Mouse (Mus musculus) C2C12 (cell line): ENCODE measurements at regions not wholly inside any gene's neighbourhood (a gene's known extent, or its start where the extent isn't known, plus 50 kb on each side); places are given as distances from the start of the nearest gene placed in this dataset.

ENCODE experiments used
- H3K27me3 ChIP-seq: one replicate; pipeline ENCODE4 v1.6.1; 2011; ENCODE audit not compliant: control insufficient read depth, insufficient read depth, insufficient read length
- H3K36me3 ChIP-seq: one replicate; pipeline ENCODE4 v1.6.1; 2011; ENCODE audit not compliant: control insufficient read depth, insufficient read depth
- H3K4me3 ChIP-seq: one replicate; pipeline ENCODE4 v1.5.1; 2011; ENCODE audit warnings: mild to moderate bottlenecking, control low read depth; ENCODE audit not compliant: poor library complexity, insufficient read depth, severe bottlenecking
- H3K79me2 ChIP-seq: one replicate; pipeline ENCODE4 v1.6.1; 2011; ENCODE audit not compliant: control insufficient read depth, insufficient read depth
- H3K79me3 ChIP-seq: one replicate; pipeline ENCODE4 v1.6.1; 2011; ENCODE audit warnings: low read depth, control low read depth
- H3ac ChIP-seq: one replicate; pipeline ENCODE3; 2011; ENCODE audit warnings: low read depth; ENCODE audit not compliant: control insufficient read depth, insufficient read length
- CEBPB ChIP-seq: IDR thresholded peaks from one replicate; pipeline ENCODE4 v1.6.1; 2011; ENCODE audit warnings: low read depth, mild to moderate bottlenecking, control low read depth, moderate library complexity
- CTCF ChIP-seq: IDR thresholded peaks from one replicate; pipeline ENCODE4 v1.5.1; 2011; ENCODE audit not compliant: control insufficient read depth, insufficient read depth, insufficient read length
- FOSL1 ChIP-seq: IDR thresholded peaks from one replicate; pipeline ENCODE4 v1.8.0; 2011; ENCODE audit warnings: mild to moderate bottlenecking, low read length; ENCODE audit not compliant: poor library complexity, insufficient read depth, severe bottlenecking
- MAX ChIP-seq: IDR thresholded peaks from one replicate; pipeline ENCODE4 v1.6.1; 2011; ENCODE audit warnings: mild to moderate bottlenecking, control low read depth
- MYOD1 ChIP-seq: IDR thresholded peaks from one replicate; pipeline ENCODE4 v1.6.1; 2011; ENCODE audit warnings: low read depth; ENCODE audit not compliant: control insufficient read depth, insufficient read length
- MYOG ChIP-seq: IDR thresholded peaks from one replicate; pipeline ENCODE4 v1.6.1; 2011; ENCODE audit not compliant: control insufficient read depth, insufficient read length; ENCODE audit errors: extremely low read depth
- USF1 ChIP-seq: IDR thresholded peaks from one replicate; pipeline ENCODE4 v1.6.1; 2011; ENCODE audit warnings: low read depth, mild to moderate bottlenecking, control low read depth, moderate library complexity

GRCm38 (mm10) chr9:43562016-43562415 is 181.8 kb upstream of the Nectin1 start:
- no peaks in the 10 kb centered on the region for H3K79me3 ChIP-seq
- H3K27me3 ChIP-seq: peaks cover 15% of the 10 kb centered on the region
- no peak for TF ChIP-seq CEBPB
- no peak for TF ChIP-seq CTCF
- H3K4me3 ChIP-seq: no peak overlapping the region
- no peak overlapping the region for H3ac ChIP-seq
- H3K79me2 ChIP-seq: no peaks in the 10 kb centered on the region
- H3K36me3 ChIP-seq: no peaks in the 10 kb centered on the region

- peaks cover 18% of the 10 kb centered on the region for H3K27me3 ChIP-seq
- no peak overlapping the region for H3ac ChIP-seq
- no peak overlapping the region for H3K4me3 ChIP-seq
- no peaks in the 10 kb centered on the region for H3K79me2 ChIP-seq
- no peaks in the 10 kb centered on the region for H3K36me3 ChIP-seq
- TF ChIP-seq MYOD1: no peak
- TF ChIP-seq FOSL1: no peak
- no peak for TF ChIP-seq MYOG
- TF ChIP-seq USF1: no peak
- no peak for TF ChIP-seq MAX
- TF ChIP-seq CTCF: no peak
- no peak for TF ChIP-seq CEBPB
- no peaks in the 10 kb centered on the region for H3K79me3 ChIP-seq
Observed at GRCm38 (mm10) chr9:43564239-43564906, 179.4 kb upstream of the Nectin1 start.

- Histone ChIP-seq H3K4me3 (no peak overlapping the region), H3K36me3 (no peaks in the 10 kb centered on the region), H3K79me3 (no peaks in the 10 kb centered on the region), H3ac (no peak overlapping the region), H3K27me3 (peaks cover 16% of the 10 kb centered on the region), H3K79me2 (no peaks in the 10 kb centered on the region)
- TF ChIP-seq MYOD1 (no peak), CTCF (no peak), FOSL1 (no peak), MAX (no peak), MYOG (no peak), CEBPB (no peak)
Observed at GRCm38 (mm10) chr9:43568851-43569250, 174.9 kb upstream of the Nectin1 start.

GRCm38 (mm10) chr9:43571086-43571485 is 172.7 kb upstream of the Nectin1 start:
- no peaks in the 10 kb centered on the region for H3K79me3 ChIP-seq
- H3K27me3 ChIP-seq: peaks cover 8% of the 10 kb centered on the region
- no peak overlapping the region for H3ac ChIP-seq
- no peak overlapping the region for H3K4me3 ChIP-seq
- no peak for TF ChIP-seq CEBPB
- no peak for TF ChIP-seq USF1
- TF ChIP-seq MYOD1: no peak
- TF ChIP-seq CTCF: no peak
- no peak for TF ChIP-seq FOSL1
- TF ChIP-seq MAX: no peak
- no peak for TF ChIP-seq MYOG
- no peaks in the 10 kb centered on the region for H3K36me3 ChIP-seq
- no peaks in the 10 kb centered on the region for H3K79me2 ChIP-seq

GRCm38 (mm10) chr9:43575659-43576058 is 168.1 kb upstream of the Nectin1 start:
- Histone ChIP-seq H3K79me3 (no peaks in the 10 kb centered on the region), H3K79me2 (no peaks in the 10 kb centered on the region), H3K36me3 (no peaks in the 10 kb centered on the region), H3K27me3 (peaks cover 5% of the 10 kb centered on the region), H3K4me3 (no peak overlapping the region), H3ac (no peak overlapping the region)
- no peak for TF ChIP-seq MYOG

GRCm38 (mm10) chr9:43580653-43581052 is 163.1 kb upstream of the Nectin1 start:
- TF ChIP-seq MAX (no peak), MYOD1 (no peak), CEBPB (no peak)
- no peak overlapping the region for H3K4me3 ChIP-seq
- no peaks in the 10 kb centered on the region for H3K36me3 ChIP-seq
- no peaks in the 10 kb centered on the region for H3K79me3 ChIP-seq
- H3ac ChIP-seq: no peak overlapping the region
- H3K79me2 ChIP-seq: no peaks in the 10 kb centered on the region
- H3K27me3 ChIP-seq: peaks cover 5% of the 10 kb centered on the region
